Mouse (Mus musculus) erythroblast, adult 5-6 weeks (primary cell): Measurements from ENCODE around the gene Dcaf17. TPM values are rescaled to one million over a fixed set of nuclear protein-coding genes. Genes with fewer than 3 reads are reported as not detected.

Experiments used
- ATAC-seq: replicated peaks from 2 replicates; pipeline ENCODE4 v1.8.0; 2016; ENCODE audit warnings: moderate number of reproducible peaks, mild to moderate bottlenecking, moderate TSS enrichment, inconsistent platforms; ENCODE audit not compliant: poor library complexity, low FRiP score, severe bottlenecking
- total RNA-seq, 2 experiments: library from RNA; stranded (forward) in 1 of 2; stranded (reverse) in 1 of 2; fragments of 150-400 nt in 1 of 2; fragments of 200-764, 138-1000 nt in 1 of 2; gene quantifications; 2 replicates each; pipeline versions ENCODE4 v1.2.3 to v1.2.4; 2015 to 2017; ENCODE audit warnings: low replicate concordance in 2 of 2

The Dcaf17 gene
- total RNA-seq, 2 experiments from 2014 or later = 0.77 to 2.1 TPM

DNA sequence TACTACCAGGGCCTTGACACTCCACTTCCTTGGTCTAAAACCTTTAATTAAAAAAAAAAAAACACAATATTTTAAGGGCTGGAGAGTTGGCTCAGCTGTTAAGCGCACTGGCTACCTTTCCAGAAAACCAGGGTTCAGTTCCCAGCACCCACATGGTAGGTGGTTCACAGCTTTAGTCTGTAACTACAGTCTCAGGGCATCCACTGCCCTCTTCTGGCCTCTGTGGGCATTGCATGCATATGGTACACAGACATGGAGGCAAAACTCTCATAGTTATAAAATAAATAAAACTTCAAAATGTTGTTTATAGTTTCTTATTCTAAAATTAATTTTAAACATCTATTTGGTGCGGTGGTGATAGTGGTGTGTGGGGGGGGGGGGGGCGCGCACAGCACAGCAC, 61.0 kb downstream of the Dcaf17 start:
- ATAC-seq = no peak

DNA sequence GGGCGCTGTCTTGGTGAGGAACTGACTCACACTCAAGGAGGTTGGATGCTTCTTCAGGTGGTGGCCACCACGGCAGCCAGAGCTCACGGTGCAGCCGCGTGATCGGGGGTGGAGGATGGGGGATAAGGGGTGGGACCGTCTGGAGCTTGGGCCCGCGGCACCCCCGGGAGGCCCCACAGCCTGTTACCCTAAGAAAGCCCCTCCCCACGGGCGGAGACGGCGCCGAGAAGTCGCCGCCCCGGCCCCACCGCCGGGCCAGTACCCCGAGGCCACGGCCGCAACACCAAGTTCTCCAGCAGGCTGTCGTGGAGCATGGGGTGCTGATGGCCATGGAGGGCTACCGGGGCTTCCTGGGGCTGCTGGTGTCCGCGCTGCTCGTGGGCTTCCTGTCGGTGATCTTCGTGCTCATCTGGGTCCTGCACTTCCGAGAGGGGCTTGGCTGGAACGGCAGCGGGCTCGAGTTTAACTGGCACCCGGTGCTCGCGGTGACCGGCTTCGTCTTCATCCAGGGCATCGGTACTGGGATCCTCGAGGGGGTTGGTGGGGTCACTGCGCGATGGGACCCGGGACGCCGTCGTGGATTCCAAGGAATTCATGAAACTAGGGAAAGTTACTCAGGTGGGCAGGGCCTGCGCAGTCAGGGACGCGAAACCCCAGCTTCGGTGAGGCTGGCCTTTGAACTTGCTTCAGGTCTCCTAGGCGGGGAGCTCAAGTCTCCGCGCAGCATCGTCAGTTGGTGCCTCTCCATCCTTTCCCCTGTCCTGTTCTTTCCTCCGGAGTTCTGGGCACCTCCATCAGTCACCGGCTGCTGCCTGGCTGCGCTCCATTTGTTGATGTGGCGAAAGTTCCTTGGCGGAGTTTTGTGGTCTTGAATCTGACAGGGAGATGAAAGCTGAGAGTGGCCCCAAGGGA, 62.9 kb downstream of the Dcaf17 start, which contains the start of gene Cybrd1:
Gene Cybrd1, plus strand, starts transcription at position 127 of the 912 bp plus-strand sequence.
- no peak for ATAC-seq

- no peak for ATAC-seq
Observed at GRCm38 (mm10) chr2:71120844-71121243, 65.7 kb downstream of the Dcaf17 start.

DNA sequence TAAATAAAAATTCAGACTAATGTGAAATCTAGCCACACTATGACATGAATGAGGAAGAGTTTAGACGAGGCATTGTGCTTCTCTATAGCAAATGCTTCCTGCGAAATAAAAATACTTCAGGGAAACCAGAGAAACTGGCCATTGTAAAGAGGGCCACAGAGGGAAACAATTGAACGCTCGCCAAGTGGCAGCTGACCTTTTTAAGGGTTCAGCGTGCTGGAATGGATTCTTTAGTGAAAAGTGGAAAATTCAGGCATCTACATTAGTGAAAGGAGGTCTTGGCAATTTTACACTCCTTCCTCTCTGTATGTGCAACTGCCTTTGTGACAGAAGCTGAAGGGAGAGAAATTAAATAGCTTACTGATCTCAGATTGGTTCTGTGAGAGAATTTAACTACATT, 66.3 kb downstream of the Dcaf17 start:
- no peak for ATAC-seq

DNA sequence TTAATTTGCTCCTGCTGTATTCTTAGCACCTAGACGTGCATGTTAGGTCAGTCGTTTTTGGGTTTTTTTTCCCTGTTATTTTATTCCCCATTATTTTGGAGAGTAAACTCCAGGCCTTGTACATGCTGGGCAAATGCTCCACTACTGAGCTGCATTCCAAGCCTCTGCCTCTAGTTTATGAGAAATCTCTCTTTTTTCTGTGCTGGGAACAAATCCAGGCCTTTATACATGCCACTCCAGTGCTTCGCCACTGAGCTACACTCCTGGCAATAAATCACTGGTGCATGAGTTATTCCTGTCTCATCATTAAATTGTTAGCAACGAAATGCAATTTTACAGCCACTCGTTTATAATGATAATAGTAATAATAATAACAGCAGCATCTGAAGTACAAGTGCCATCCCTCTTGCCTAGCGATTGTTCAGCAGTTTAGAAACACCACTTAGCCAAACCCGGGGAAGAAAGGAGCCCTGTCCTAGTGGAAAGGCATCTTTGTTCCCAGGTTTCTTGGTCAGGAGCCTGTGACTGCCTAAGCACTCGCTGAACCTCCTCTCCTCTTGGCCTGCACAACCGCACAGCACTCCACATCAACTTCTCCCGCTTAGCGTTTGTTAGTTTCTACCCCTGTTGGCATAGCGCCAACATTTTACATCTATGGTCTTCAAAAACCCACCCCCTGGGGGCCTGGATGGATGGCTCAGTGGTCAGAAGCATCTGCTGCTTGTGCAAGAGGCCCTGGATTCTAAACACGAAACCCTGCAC, 67.3 kb downstream of the Dcaf17 start:
- ATAC-seq = no peak

DNA sequence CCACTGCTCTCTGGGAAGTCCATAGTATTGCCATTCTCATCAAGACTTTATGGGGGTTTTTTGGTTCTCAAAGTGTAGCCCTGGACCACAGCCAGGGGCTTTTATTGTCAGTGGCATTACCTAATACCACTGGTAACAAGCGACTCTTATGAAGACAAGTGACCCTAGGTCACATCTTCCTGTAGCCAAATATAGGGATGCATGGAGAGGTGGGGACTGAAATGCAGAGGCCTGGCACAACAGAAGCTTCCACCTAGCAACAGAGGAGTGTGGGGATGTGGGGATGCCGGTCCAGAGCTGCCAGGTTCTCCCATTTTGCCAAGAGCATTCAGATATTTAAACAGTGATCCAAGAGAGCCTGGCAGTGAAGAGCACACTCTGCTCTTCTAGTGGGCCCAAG, 68.5 kb downstream of the Dcaf17 start:
- ATAC-seq = no peak

- ATAC-seq = no peak
Observed at GRCm38 (mm10) chr2:71127779-71128534, 72.8 kb downstream of the Dcaf17 start.

- no peak for ATAC-seq
Observed at GRCm38 (mm10) chr2:71130366-71130765, 75.2 kb downstream of the Dcaf17 start.

DNA sequence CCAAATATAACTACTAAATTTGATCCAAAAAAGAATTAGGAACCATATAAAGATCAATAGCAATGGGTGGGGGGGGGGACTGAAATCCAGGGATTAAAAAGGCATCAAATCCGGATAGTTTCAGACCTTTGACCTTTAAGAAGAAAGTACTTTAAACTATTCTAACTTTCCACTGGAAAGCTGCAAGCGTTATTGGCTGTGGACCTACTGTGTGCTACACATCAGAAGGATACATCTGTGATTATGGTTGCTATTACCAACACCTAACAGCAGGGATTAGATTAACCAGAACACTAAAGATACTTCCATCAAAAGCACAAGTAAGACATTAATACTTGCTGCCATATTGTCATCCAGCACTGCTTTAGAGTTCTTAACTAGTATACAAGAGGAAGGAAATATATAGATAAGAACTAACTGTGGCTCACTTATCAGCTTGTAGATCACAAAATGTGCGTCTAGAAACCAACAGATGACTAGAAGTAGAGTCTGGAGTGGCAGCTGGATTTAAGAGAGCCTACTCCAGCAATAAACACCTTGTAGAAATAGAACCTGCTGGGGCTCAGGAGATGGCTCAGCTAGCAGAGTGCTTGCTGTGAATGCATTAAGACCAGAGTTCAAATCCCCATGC, 76.9 kb downstream of the Dcaf17 start:
- no peak for ATAC-seq

DNA sequence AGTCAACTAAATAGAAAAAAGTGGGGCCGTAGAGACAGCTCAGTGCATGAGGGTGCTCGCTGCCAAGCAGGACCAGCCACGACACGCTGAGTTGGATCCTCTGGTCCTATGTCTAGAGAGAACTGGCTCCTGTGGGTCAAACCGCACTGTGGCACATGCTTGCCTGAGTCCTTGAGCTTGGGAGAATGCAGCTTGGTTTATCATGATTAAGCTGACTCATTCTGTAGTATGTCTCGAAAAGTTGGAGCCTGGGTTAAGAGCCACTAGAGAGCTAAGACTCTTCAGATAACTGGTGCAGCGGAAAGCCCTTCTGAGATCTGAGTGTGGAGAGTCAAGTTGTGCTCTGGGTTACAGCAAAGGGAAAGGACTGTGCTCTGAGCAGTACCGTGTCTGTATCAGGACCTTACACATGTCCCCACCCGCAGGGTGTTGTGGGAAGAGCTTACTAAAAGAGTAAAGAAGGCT, 78.9 kb downstream of the Dcaf17 start:
- no peak for ATAC-seq

GRCm38 (mm10) chr2:71134836-71135235, 79.7 kb downstream of the Dcaf17 start:
- no peak for ATAC-seq

GRCm38 (mm10) chr2:71140622-71141021, 85.5 kb downstream of the Dcaf17 start:
- no peak for ATAC-seq

DNA sequence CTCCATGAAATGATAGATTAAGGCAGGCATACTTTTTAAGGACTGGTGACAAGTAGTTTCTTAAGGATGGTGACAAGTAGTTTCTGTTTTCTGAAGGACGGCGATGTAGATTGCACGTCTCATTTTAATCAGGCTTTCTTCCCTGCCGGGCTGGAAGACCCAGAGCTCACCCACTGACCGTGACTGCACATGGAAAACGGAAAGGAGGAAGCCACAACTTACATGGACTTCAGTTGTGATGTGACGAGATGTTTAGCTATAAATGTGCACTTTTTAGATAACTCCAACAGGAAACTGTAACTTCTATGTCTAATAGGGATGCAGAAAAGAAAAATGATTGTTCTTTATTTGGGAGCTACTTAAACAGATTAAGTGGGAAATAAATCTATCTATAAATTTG, 87.3 kb downstream of the Dcaf17 start:
- no peak for ATAC-seq

- no peak for ATAC-seq
Observed at GRCm38 (mm10) chr2:71145853-71146252, 90.7 kb downstream of the Dcaf17 start.

DNA sequence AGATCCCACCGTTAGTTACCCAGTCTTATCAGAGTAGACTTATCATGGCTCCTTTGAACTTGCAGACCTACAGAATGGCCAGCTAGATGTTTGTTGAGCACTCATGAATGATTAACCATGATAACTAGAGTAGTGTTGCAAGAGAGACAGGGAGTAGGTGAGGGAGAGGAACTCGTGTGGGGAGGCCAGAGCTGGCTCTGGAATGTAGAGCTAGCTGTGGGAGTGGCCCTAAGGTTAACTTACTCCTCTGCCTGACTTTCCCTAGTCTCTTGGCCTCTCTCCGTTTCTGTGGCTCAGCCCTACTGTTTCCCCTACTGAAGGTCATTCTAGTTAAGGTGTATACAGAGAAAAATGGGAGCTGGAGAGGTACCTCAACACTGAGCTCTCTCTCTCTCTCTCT, 91.1 kb downstream of the Dcaf17 start:
- no peak for ATAC-seq

DNA sequence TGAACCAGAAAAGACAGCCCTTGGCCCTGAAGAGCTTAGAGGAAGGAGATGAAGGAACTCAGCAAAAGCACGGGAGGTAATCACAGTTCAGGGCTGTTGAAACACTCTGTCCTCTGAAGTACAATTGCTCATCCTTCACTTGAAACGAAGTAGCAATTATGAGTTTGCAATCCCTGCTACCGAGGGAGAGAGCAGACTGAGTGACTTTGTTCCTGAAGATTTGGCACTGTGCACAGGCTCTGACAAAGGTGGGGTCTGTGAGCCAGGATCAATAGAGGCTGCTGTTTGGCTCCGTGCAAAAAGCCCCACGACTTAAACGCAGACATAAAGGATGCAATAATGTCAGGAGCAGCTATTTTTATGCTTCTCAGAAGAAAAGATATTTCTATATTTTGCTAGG, 92.7 kb downstream of the Dcaf17 start:
- no peak for ATAC-seq
